Mouse (Mus musculus) lung, postnatal 0 days (tissue): ENCODE measurements around the gene Kif26a.

ENCODE experiments used
- CTCF ChIP-seq: IDR thresholded peaks from 2 replicates; pipeline ENCODE4 v1.5.1; 2016; ENCODE audit warnings: antibody characterized with exemption, mild to moderate bottlenecking
- EP300 ChIP-seq: IDR thresholded peaks from 2 replicates; pipeline ENCODE4 v1.6.1; 2016; ENCODE audit warnings: antibody characterized with exemption, mild to moderate bottlenecking, control low read depth

DNA sequence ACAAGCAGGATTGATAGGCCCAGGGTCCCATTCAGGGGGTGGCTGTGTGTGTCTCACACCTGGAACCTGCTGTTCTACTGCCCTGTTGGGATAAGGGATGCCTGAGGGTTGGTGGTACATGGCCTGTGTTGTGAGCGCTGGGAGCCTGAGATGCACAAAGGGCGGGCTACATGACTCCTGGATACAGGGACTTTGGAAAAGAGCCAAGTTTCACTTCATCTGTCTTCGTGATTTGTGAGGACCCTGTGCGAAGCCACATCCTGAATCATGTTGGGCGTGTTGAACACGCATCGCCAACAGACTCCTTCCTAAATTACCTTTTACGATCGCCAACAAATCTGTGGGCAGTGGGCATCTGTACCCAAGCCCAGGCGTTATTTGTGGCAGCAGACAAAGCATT, 50.6 kb downstream of the Kif26a start:
- TF ChIP-seq EP300 = no peak
- TF ChIP-seq CTCF = no peak
